Mouse (Mus musculus): ENCODE results near the gene Gna15. TPM values are rescaled to one million over a fixed set of nuclear protein-coding genes. Genes with fewer than 3 reads are reported as not detected.

Gna15 gene
- total RNA-seq, 2 experiments from 2014 or later: 1.9 to 2.5 TPM

- no peak for DNase-seq (ENCODE audit: low spot score in 2 of 2)
- Histone ChIP-seq H3K27ac (peak overlapping the region; percentile 97), H3K4me3 (peak overlapping the region; percentile 91)
- TF ChIP-seq CTCF (conservative IDR thresholded peaks at IDR 0.05): no peak
Observed at GRCm38 (mm10) chr10:81495151-81495550, 28.9 kb downstream of the Gna15 start.

GRCm38 (mm10) chr10:81494260-81495041 is 29.6 kb downstream of the Gna15 start:
- TF ChIP-seq CTCF (conservative IDR thresholded peaks at IDR 0.05): no peak
- H3K4me3 ChIP-seq: no peak overlapping the region
- no peak for DNase-seq (ENCODE audit: low spot score in 2 of 2)
- H3K27ac ChIP-seq: no peak overlapping the region

GRCm38 (mm10) chr10:81493601-81494220 is 30.3 kb downstream of the Gna15 start:
- H3K4me3 ChIP-seq: no peak overlapping the region
- no peak for DNase-seq (ENCODE audit: low spot score in 2 of 2)
- H3K27ac ChIP-seq: no peak overlapping the region
- TF ChIP-seq CTCF (conservative IDR thresholded peaks at IDR 0.05): peak; percentile 47

GRCm38 (mm10) chr10:81492606-81493240 is 31.3 kb downstream of the Gna15 start:
- H3K4me3 ChIP-seq: no peak overlapping the region
- no peak for TF ChIP-seq CTCF (conservative IDR thresholded peaks at IDR 0.05)
- H3K27ac ChIP-seq: no peak overlapping the region
- no peak for DNase-seq (ENCODE audit: low spot score in 2 of 2)

- no peak for DNase-seq (ENCODE audit: low spot score in 2 of 2)
- H3K4me3 ChIP-seq: no peak overlapping the region
- TF ChIP-seq CTCF (conservative IDR thresholded peaks at IDR 0.05): no peak
- no peak overlapping the region for H3K27ac ChIP-seq
Observed at GRCm38 (mm10) chr10:81491018-81491417, 33.0 kb downstream of the Gna15 start.

GRCm38 (mm10) chr10:81489941-81490340 is 34.1 kb downstream of the Gna15 start:
- DNase-seq (ENCODE audit: low spot score in 2 of 2): no peak
- H3K27ac ChIP-seq: no peak overlapping the region
- no peak overlapping the region for H3K4me3 ChIP-seq
- no peak for TF ChIP-seq CTCF (conservative IDR thresholded peaks at IDR 0.05)

GRCm38 (mm10) chr10:81488081-81488480 is 35.9 kb downstream of the Gna15 start:
- Histone ChIP-seq H3K27ac (no peak overlapping the region), H3K4me3 (no peak overlapping the region)
- 0 out of 2 replicates have a peak, but pooled peaks have one; percentile 22 for TF ChIP-seq CTCF (conservative IDR thresholded peaks at IDR 0.05)
- no peak for DNase-seq (ENCODE audit: low spot score in 2 of 2)

- no peak for DNase-seq (ENCODE audit: low spot score in 2 of 2)
- Histone ChIP-seq H3K27ac (no peak overlapping the region), H3K4me3 (no peak overlapping the region)
- no peak for TF ChIP-seq CTCF (conservative IDR thresholded peaks at IDR 0.05)
Observed at GRCm38 (mm10) chr10:81486496-81486895, 37.5 kb downstream of the Gna15 start.

GRCm38 (mm10) chr10:81485479-81486018 is 38.5 kb downstream of the Gna15 start:
- DNase-seq (ENCODE audit: low spot score in 2 of 2): no peak
- no peak overlapping the region for H3K4me3 ChIP-seq
- H3K27ac ChIP-seq: peak overlapping the region; percentile 23; the same call in 1 of the 2 replicates
- no peak for TF ChIP-seq CTCF (conservative IDR thresholded peaks at IDR 0.05)

- Histone ChIP-seq H3K27ac (peak overlapping the region; percentile 73), H3K4me3 (no peak overlapping the region)
- peak; percentile 60 for TF ChIP-seq CTCF (conservative IDR thresholded peaks at IDR 0.05)
- DNase-seq (ENCODE audit: low spot score in 2 of 2): no peak
Observed at GRCm38 (mm10) chr10:81485060-81485449, 39.0 kb downstream of the Gna15 start.

- DNase-seq (ENCODE audit: low spot score in 2 of 2): no peak
- no peak overlapping the region for H3K4me3 ChIP-seq
- TF ChIP-seq CTCF (conservative IDR thresholded peaks at IDR 0.05): no peak
- H3K27ac ChIP-seq: peak overlapping the region; percentile 73
Observed at GRCm38 (mm10) chr10:81484441-81485059, 39.5 kb downstream of the Gna15 start.

- TF ChIP-seq CTCF (conservative IDR thresholded peaks at IDR 0.05): peak; percentile 72
- DNase-seq (ENCODE audit: low spot score in 2 of 2): peak in 1 of 2 experiments; percentile 48
- Histone ChIP-seq H3K4me3 (no peak overlapping the region), H3K27ac (peak overlapping the region; percentile 73)
Observed at GRCm38 (mm10) chr10:81483983-81484382, 40.0 kb downstream of the Gna15 start.

GRCm38 (mm10) chr10:81482533-81482889 is 41.5 kb downstream of the Gna15 start, which contains the start of gene Celf5:
Celf5 (minus strand) TSS chr10:81482709.
- peak; percentile 82 for TF ChIP-seq CTCF (conservative IDR thresholded peaks at IDR 0.05)
- DNase-seq (ENCODE audit: low spot score in 2 of 2): peak in 1 of 2 experiments; percentile 78
- Histone ChIP-seq H3K4me3 (peak within 1 kb of the TSS; percentile 77), H3K27ac (peak within 1 kb of the TSS; percentile 99)
